Mouse (Mus musculus) embryonic facial prominence, embryonic 15.5 days (tissue): ENCODE data around the gene Sapcd2. TPM values are rescaled to one million over a fixed set of nuclear protein-coding genes. Genes with fewer than 3 reads are reported as not detected.

Source experiments
- ATAC-seq: fragments of 200-750 bp; cut with Nextera tagmentation; 2 replicates; pipeline ENCODE4 v1.8.0; 2017; ENCODE audit warnings: low read depth, moderate TSS enrichment; ENCODE audit not compliant: insufficient number of reproducible peaks, low FRiP score, low TSS enrichment
- H3K27ac ChIP-seq: fragments of 300-500 bp; sonication (generic); replicated peaks from 2 replicates; pipeline ENCODE4 v1.5.1; 2015; ENCODE audit warnings: mild to moderate bottlenecking, inconsistent platforms
- H3K27me3 ChIP-seq: fragments of 300-500 bp; sonication (generic); 2 replicates; pipeline ENCODE4 v1.6.1; 2015; ENCODE audit warnings: inconsistent platforms
- H3K36me3 ChIP-seq: fragments of 300-500 bp; sonication (generic); 2 replicates; pipeline ENCODE4 v1.6.1; 2015; ENCODE audit warnings: mild to moderate bottlenecking, inconsistent platforms
- H3K4me1 ChIP-seq: fragments of 300-500 bp; sonication (generic); 2 replicates; pipeline ENCODE4 v1.6.1; 2015; ENCODE audit warnings: inconsistent platforms
- H3K4me2 ChIP-seq: fragments of 300-500 bp; sonication (generic); replicated peaks from 2 replicates; pipeline ENCODE4 v1.6.1; 2015; ENCODE audit warnings: mild to moderate bottlenecking, inconsistent platforms
- H3K4me3 ChIP-seq: fragments of 300-500 bp; sonication (generic); replicated peaks from 2 replicates; pipeline ENCODE4 v1.5.1; 2015; ENCODE audit warnings: mild to moderate bottlenecking, inconsistent platforms
- H3K9ac ChIP-seq: fragments of 300-500 bp; sonication (generic); 2 replicates; pipeline ENCODE4 v1.6.1; 2015; ENCODE audit warnings: inconsistent platforms
- H3K9me3 ChIP-seq: fragments of 300-500 bp; sonication (generic); replicated peaks from 2 replicates; pipeline ENCODE4 v1.6.1; 2016; ENCODE audit warnings: inconsistent platforms
- WGBS: fragments of 180-500 bp; shearing (Covaris S2); methylation state at CpG from one replicate; pipeline ENCODE4 v1.1.7; 2015; 5-methylcytosine and 5-hydroxymethylcytosine counted together
- polyA plus RNA-seq: library from polyadenylated mRNA; unstranded; fragments of >200 nt; fragmentation: Nextera tagmentation; extraction: Ambion mirVana; gene quantifications from 2 replicates; pipeline ENCODE4 v1.2.1, GENCODE M21; 2015

Gene Sapcd2
- 29.2 and 32.8 TPM in 2 replicates for polyA plus RNA-seq

GRCm38 (mm10) chr2:25371764-25372643 is at the start of gene Sapcd2:
TSS of gene Sapcd2 (plus strand) at chr2:25372321.
- peak within 1 kb of the TSS; percentile 55 for H3K9ac ChIP-seq
- peak within 1 kb of the TSS; percentile 99 for H3K4me2 ChIP-seq
- H3K27me3 ChIP-seq: no peaks in the 10 kb centered on the region
- WGBS: under 1% methylated on average over 65 of the region's 65 CpGs
- peak; percentile 90 for ATAC-seq
- H3K36me3 ChIP-seq: peaks cover 16% of the 10 kb centered on the region
- H3K4me3 ChIP-seq: peak within 1 kb of the TSS; percentile 71
- peak within 1 kb of the TSS; percentile 85 for H3K27ac ChIP-seq
- peaks cover 31% of the 10 kb centered on the region for H3K4me1 ChIP-seq
- H3K9me3 ChIP-seq: no peaks in the 10 kb centered on the region

GRCm38 (mm10) chr2:25326036-25326435 is 46.1 kb upstream of the Sapcd2 start:
- no peak overlapping the region for H3K27ac ChIP-seq
- no peak overlapping the region for H3K4me2 ChIP-seq
- no peak for ATAC-seq
- H3K27me3 ChIP-seq: peaks cover 14% of the 10 kb centered on the region; the same call in 1 of the 2 replicates
- H3K9ac ChIP-seq: no peak overlapping the region
- H3K4me1 ChIP-seq: no peaks in the 10 kb centered on the region
- no peaks in the 10 kb centered on the region for H3K36me3 ChIP-seq
- WGBS: 79% methylated on average over 2 of the region's 2 CpGs
- H3K4me3 ChIP-seq: no peak overlapping the region
- no peaks in the 10 kb centered on the region for H3K9me3 ChIP-seq

- Histone ChIP-seq H3K36me3 (no peaks in the 10 kb centered on the region), H3K4me3 (no peak overlapping the region), H3K27me3 (0 out of 2 replicates have a peak, but pooled peaks cover 3% of the 10 kb centered on the region), H3K27ac (no peak overlapping the region), H3K4me2 (no peak overlapping the region), H3K9ac (no peak overlapping the region), H3K4me1 (peaks cover 12% of the 10 kb centered on the region), H3K9me3 (no peaks in the 10 kb centered on the region)
- 36% methylated on average over 7 of the region's 7 CpGs for WGBS
- ATAC-seq: no peak
Measured at GRCm38 (mm10) chr2:25328440-25328839, 43.7 kb upstream of the Sapcd2 start.

DNA sequence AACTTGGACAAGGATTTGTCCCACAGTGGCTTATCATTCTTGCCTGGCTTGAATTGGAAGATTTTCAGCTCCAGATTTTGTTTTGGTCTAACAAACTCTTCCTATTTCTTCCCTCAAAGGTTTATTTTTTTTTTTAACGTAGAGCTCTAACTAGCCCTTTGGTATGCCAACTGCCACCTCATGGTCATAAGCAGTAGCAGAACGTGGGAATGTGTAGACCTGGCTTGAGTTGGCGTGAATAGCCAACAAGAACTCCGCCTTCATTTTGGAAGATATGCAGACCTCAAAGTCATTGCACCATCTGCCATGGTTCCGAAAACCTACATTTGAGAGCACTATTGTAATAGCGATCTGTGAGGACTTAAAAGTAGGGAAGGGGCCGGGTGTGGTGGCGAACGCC is 40.7 kb upstream of the Sapcd2 start:
- WGBS: 61% methylated on average over 9 of the region's 9 CpGs
- Histone ChIP-seq H3K36me3 (peaks cover 26% of the 10 kb centered on the region), H3K9me3 (no peaks in the 10 kb centered on the region), H3K4me2 (peak overlapping the region; percentile 66), H3K4me3 (peak overlapping the region; percentile 93), H3K4me1 (peaks cover 20% of the 10 kb centered on the region), H3K27ac (no peak overlapping the region), H3K27me3 (0 out of 2 replicates have a peak, but pooled peaks cover 3% of the 10 kb centered on the region), H3K9ac (peak overlapping the region; percentile 90; the same call in 1 of the 2 replicates)
- ATAC-seq: no peak

- peak within 1 kb of the TSS; percentile 93 for H3K4me3 ChIP-seq
- H3K27ac ChIP-seq: peak within 1 kb of the TSS; percentile 90
- H3K9me3 ChIP-seq: no peaks in the 10 kb centered on the region
- under 1% methylated on average over 78 of the region's 78 CpGs for WGBS
- H3K9ac ChIP-seq: peak within 1 kb of the TSS; percentile 90
- peak within 1 kb of the TSS; percentile 81 for H3K4me2 ChIP-seq
- H3K27me3 ChIP-seq: no peaks in the 10 kb centered on the region
- H3K4me1 ChIP-seq: peaks cover 20% of the 10 kb centered on the region
- H3K36me3 ChIP-seq: peaks cover 37% of the 10 kb centered on the region
- peak; percentile 98 for ATAC-seq
Measured at GRCm38 (mm10) chr2:25332286-25333160, 39.6 kb upstream of the Sapcd2 start, which contains the start of gene Man1b1. TSS of gene Man1b1 (plus strand) at chr2:25332338.

DNA sequence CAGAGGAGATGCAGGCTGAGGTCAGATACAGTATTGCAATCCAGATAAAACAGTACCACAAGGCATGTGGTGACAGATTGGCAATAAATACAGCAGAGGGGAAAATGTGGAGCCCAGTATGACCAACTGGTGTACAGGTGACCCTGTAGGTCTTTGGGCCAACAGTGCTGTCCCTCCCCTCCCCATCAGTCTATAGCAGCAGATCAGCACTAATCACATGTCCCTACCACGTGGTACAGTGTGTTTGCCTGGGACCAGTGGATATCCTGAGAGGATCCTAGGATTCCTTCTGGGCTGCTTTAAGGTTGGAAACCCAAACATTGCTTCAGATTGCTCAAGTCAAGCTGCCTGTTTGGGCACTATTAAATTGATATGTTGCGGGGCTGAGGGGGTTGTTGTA is 38.6 kb upstream of the Sapcd2 start:
- ATAC-seq: no peak
- 76% methylated on average over 2 of the region's 2 CpGs for WGBS

DNA sequence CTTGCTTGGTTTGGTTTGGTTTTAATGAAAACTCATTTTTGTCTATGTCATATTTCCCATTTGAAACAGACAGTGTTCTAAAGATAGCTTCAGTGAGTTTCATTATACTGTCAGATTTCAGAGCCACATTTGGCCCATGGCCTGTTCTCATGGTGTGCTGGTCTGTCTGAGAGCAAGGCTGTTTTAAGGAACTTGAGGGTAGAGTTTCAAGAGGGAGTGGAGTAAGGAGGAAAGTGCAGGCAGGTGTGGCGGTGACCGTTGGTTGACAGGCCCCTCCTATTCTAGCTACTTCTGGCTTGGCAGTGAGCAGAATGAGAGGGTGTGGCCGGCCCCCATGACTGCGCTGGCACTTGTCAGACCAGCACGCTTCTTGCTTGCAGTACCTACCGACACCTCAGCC is 33.8 kb upstream of the Sapcd2 start:
- WGBS: 95% methylated on average over 6 of the region's 6 CpGs
- Histone ChIP-seq H3K36me3 (peaks cover 84% of the 10 kb centered on the region), H3K27ac (no peak overlapping the region)

More for the DNA sequence above, 38.6 kb upstream of the Sapcd2 start:
- peaks cover 20% of the 10 kb centered on the region for H3K4me1 ChIP-seq
- no peaks in the 10 kb centered on the region for H3K27me3 ChIP-seq
- H3K9me3 ChIP-seq: no peaks in the 10 kb centered on the region
- peaks cover 47% of the 10 kb centered on the region for H3K36me3 ChIP-seq
- peak overlapping the region; percentile 93 for H3K4me3 ChIP-seq
- no peak overlapping the region for H3K27ac ChIP-seq
- H3K4me2 ChIP-seq: peak overlapping the region; percentile 81
- peak overlapping the region; percentile 67; the same call in 1 of the 2 replicates for H3K9ac ChIP-seq

DNA sequence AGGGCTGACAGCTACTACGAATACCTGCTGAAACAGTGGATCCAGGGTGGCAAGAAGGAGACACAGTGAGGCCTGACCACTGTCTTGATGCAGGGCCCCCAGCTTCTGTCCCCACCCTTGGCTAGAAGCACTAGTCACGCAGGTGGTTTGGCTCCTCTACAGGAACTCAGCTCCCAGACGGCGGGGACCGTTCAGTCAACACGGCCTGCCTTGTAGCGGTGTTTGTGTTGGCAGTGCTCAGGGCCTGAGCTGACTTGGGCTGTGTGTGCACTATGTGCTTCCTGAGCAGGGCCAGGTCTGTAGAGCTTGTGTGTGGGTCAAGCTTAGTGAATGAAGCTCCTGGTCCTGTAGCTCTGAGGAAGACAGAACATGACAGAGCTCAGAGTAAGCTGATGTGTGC is 24.0 kb upstream of the Sapcd2 start:
- no peak overlapping the region for H3K9ac ChIP-seq
- no peak overlapping the region for H3K4me2 ChIP-seq
- WGBS: 90% methylated on average over 7 of the region's 7 CpGs
- no peaks in the 10 kb centered on the region for H3K4me1 ChIP-seq
- no peak overlapping the region for H3K4me3 ChIP-seq
- H3K36me3 ChIP-seq: peaks cover 95% of the 10 kb centered on the region
- no peaks in the 10 kb centered on the region for H3K9me3 ChIP-seq
- no peak for ATAC-seq
- no peak overlapping the region for H3K27ac ChIP-seq
- no peaks in the 10 kb centered on the region for H3K27me3 ChIP-seq

More for the DNA sequence above, 33.8 kb upstream of the Sapcd2 start:
- H3K4me1 ChIP-seq: peaks cover 9% of the 10 kb centered on the region
- H3K27me3 ChIP-seq: no peaks in the 10 kb centered on the region
- no peak overlapping the region for H3K4me2 ChIP-seq
- H3K9me3 ChIP-seq: no peaks in the 10 kb centered on the region
- no peak overlapping the region for H3K9ac ChIP-seq
- no peak for ATAC-seq
- H3K4me3 ChIP-seq: no peak overlapping the region

DNA sequence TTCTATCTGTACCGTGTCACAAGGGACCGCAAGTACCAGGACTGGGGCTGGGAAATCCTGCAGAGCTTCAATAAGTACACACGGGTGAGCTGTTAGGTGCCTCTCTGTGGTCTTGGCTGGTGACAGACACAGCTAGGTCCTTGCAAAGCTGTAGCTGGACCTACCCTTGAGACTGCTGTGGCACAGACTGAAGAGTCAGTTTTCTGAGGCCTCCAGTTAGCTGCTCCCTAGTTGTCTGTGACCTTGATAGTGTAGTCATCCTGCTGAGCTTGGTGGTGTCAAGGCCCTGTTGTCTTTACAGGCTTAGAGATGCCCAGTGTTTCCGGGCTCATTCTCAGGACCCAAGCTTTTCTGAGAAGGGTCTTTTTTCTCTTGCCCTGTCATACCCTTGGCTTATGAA is 22.6 kb upstream of the Sapcd2 start:
- H3K4me3 ChIP-seq: no peak overlapping the region
- no peak overlapping the region for H3K27ac ChIP-seq
- H3K9ac ChIP-seq: no peak overlapping the region
- WGBS: 92% methylated on average over 4 of the region's 4 CpGs
- H3K36me3 ChIP-seq: peaks cover 90% of the 10 kb centered on the region
- no peaks in the 10 kb centered on the region for H3K4me1 ChIP-seq
- H3K27me3 ChIP-seq: no peaks in the 10 kb centered on the region
- no peaks in the 10 kb centered on the region for H3K9me3 ChIP-seq
- H3K4me2 ChIP-seq: no peak overlapping the region
- ATAC-seq: no peak

GRCm38 (mm10) chr2:25350701-25351100 is 21.4 kb upstream of the Sapcd2 start:
- Histone ChIP-seq H3K9me3 (no peaks in the 10 kb centered on the region), H3K4me1 (peaks cover 8% of the 10 kb centered on the region), H3K4me2 (no peak overlapping the region), H3K27me3 (no peaks in the 10 kb centered on the region), H3K9ac (no peak overlapping the region), H3K36me3 (peaks cover 78% of the 10 kb centered on the region), H3K27ac (no peak overlapping the region), H3K4me3 (no peak overlapping the region)
- ATAC-seq: no peak
- WGBS: 91% methylated on average over 3 of the region's 3 CpGs

GRCm38 (mm10) chr2:25354211-25354610 is 17.9 kb upstream of the Sapcd2 start:
- ATAC-seq: no peak
- Histone ChIP-seq H3K4me1 (peaks cover 19% of the 10 kb centered on the region), H3K27ac (no peak overlapping the region), H3K27me3 (no peaks in the 10 kb centered on the region), H3K36me3 (peaks cover 46% of the 10 kb centered on the region), H3K9ac (no peak overlapping the region), H3K9me3 (no peaks in the 10 kb centered on the region), H3K4me2 (no peak overlapping the region), H3K4me3 (no peak overlapping the region)
- WGBS: 87% methylated on average over 6 of the region's 6 CpGs
